Mouse (Mus musculus): ENCODE measurements around the gene Cbln3. TPM values are rescaled to one million over a fixed set of nuclear protein-coding genes. Genes with fewer than 3 reads are reported as not detected.

Gene Cbln3
- total RNA-seq, 2 experiments from 2014 or later = 0.32 to 0.54 TPM

DNA sequence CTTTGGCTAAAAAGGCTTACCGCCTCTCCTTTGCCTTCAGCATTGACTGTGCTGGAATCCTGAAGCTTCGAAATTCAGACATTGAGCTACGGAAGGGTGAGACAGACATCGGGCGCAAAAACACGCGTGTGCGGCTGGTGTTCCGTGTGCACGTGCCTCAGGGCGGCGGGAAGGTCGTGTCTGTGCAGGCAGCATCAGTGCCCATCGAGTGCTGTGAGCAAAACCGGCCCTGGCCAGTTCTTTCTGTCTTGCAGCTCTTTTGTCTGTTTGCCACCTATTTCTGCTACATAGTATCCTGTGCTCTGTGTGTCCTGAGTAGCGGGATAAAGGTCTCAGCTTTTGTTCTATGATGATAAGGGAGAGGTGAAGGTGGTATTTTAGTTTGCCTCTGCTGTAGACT lies 54.3 kb downstream of the Cbln3 start:
- DNase-seq (ENCODE audit: low spot score in 2 of 2) = no peak
- TF ChIP-seq CTCF (conservative IDR thresholded peaks at IDR 0.05) = no peak
- no peak overlapping the region for H3K27ac ChIP-seq
- no peak overlapping the region for H3K4me3 ChIP-seq

Other genes with a start within 250 kb of the Cbln3 start
- 100 to 1,000 TPM; 139 to 142 TPM for gene Ipo4, start 248.4 kb downstream of the Cbln3 start, total RNA-seq (2021)
- gene Gm49378, start 246.5 kb downstream of the Cbln3 start, total RNA-seq (2021) = 1 to 10 TPM; 2.6 to 6.5 TPM
- gene Tm9sf1, start 240.6 kb downstream of the Cbln3 start, total RNA-seq (2021) = 10 to 100 TPM; 40.4 to 45.8 TPM
- gene Tssk4, start 234.2 kb downstream of the Cbln3 start, total RNA-seq (2021) = 1 to 10 TPM in 1 of 2 experiments, under 1 TPM in 1; 0.96 to 1.6 TPM
- gene Mdp1, start 223.9 kb downstream of the Cbln3 start, total RNA-seq (2021) = 10 to 100 TPM; 51.2 to 55.4 TPM
- 10 to 100 TPM; 26.0 to 26.1 TPM for gene Gmpr2, start 212.5 kb downstream of the Cbln3 start, total RNA-seq (2021)
- gene Nedd8, start 212.3 kb downstream of the Cbln3 start, total RNA-seq (2021) = 100 to 1,000 TPM; 301 to 309 TPM
- gene Tinf2, start 202.6 kb downstream of the Cbln3 start, total RNA-seq (2021) = 10 to 100 TPM; 15.2 to 16.2 TPM
- not detected for gene Tgm1, start 170.5 kb downstream of the Cbln3 start, total RNA-seq (2021)
- gene Rabggta, start 162.1 kb downstream of the Cbln3 start, total RNA-seq (2021) = 10 to 100 TPM; 44.9 to 49.5 TPM
- 10 to 100 TPM; 82.4 to 91.1 TPM for gene Dhrs1, start 138.7 kb downstream of the Cbln3 start, total RNA-seq (2021)
- 10 to 100 TPM; 11.8 to 13.1 TPM for gene Nop9, start 138.7 kb downstream of the Cbln3 start, total RNA-seq (2021)
- gene Cideb, start 125.9 kb downstream of the Cbln3 start, total RNA-seq (2021) = 1 to 10 TPM; 1.4 to 1.6 TPM
- under 1 TPM in 1 of 2 experiments, not detected in 1; 0.22 TPM for gene Ltb4r2, start 123.0 kb downstream of the Cbln3 start, total RNA-seq (2021)
- not detected for gene Ltb4r1, start 118.4 kb downstream of the Cbln3 start, total RNA-seq (2021)
- gene Adcy4, start 100.3 kb downstream of the Cbln3 start, total RNA-seq (2021) = 1 to 10 TPM; 4.4 to 5.6 TPM
- 1 to 10 TPM; 1.2 to 2.9 TPM for gene Ripk3, start 95.5 kb downstream of the Cbln3 start, total RNA-seq (2021)
- gene Nfatc4, start 61.2 kb downstream of the Cbln3 start, total RNA-seq (2021) = 1 to 10 TPM; 2.6 TPM
- gene Nynrin, start 30.4 kb downstream of the Cbln3 start, total RNA-seq (2021) = 1 to 10 TPM; 7.9 to 8.9 TPM
- 10 to 100 TPM; 13.2 to 14.7 TPM for gene Khnyn, start 555 bp upstream of the Cbln3 start, total RNA-seq (2021)
- 10 to 100 TPM; 63.5 to 78.7 TPM for gene Sdr39u1, start 15.9 kb upstream of the Cbln3 start, total RNA-seq (2021)
- gene Cma1, start 60.3 kb upstream of the Cbln3 start, total RNA-seq (2021) = under 1 TPM in 1 of 2 experiments, not detected in 1; 0.69 TPM
- not detected for gene Cma2, start 66.6 kb upstream of the Cbln3 start, total RNA-seq (2021)
- gene Mcpt1, start 133.6 kb upstream of the Cbln3 start, total RNA-seq (2021) = not detected
- gene Mcpt9, start 146.1 kb upstream of the Cbln3 start, total RNA-seq (2021) = not detected
- not detected for gene Mcpt2, start 157.6 kb upstream of the Cbln3 start, total RNA-seq (2021)
- under 1 TPM; 0.54 to 1.00 TPM for gene Mcpt4, start 177.9 kb upstream of the Cbln3 start, total RNA-seq (2021)
- gene Mcpt8, start 200.9 kb upstream of the Cbln3 start, total RNA-seq (2021) = not detected
- not detected for gene Ctsg, start 218.2 kb upstream of the Cbln3 start, total RNA-seq (2021)
- gene Gzme, start 236.2 kb upstream of the Cbln3 start, total RNA-seq (2021) = not detected
- not detected for gene Gzmd, start 248.2 kb upstream of the Cbln3 start, total RNA-seq (2021)

Data from layer of hippocampus, adult 2 months (tissue).